Mouse (Mus musculus): ENCODE measurements at regions not wholly inside any gene's neighbourhood (a gene's known extent, or its start where the extent isn't known, plus 50 kb on each side); places are given as distances from the start of the nearest gene placed in this dataset.

- Histone ChIP-seq H3K27me3 (replicated peaks; ENCODE audit: control insufficient read depth, insufficient read depth, low read length) (no peaks in the 10 kb centered on the region), H3K36me3 (ENCODE audit: control insufficient read depth, insufficient read depth, low read length) (no peaks in the 10 kb centered on the region), H3K27ac (ENCODE audit: insufficient read depth, low read depth, low read length) (no peak overlapping the region), H3K4me3 (ENCODE audit: insufficient read depth, low read depth, low read length) (no peak overlapping the region), H3K4me1 (ENCODE audit: control insufficient read depth, insufficient read depth, low read length) (no peaks in the 10 kb centered on the region)
- WGBS: 94% methylated on average over 5 of the region's 5 CpGs
- DNase-seq: no peak
- 0 out of 2 replicates have a peak, but pooled peaks have one; percentile 11 for TF ChIP-seq CTCF (conservative IDR thresholded peaks at IDR 0.05; ENCODE audit: insufficient read depth, insufficient read length, low read depth, low read length)
- no peak for TF ChIP-seq POLR2A (IDR thresholded peaks at IDR 0.05; ENCODE audit: low read depth, low read length)
Observed at GRCm38 (mm10) chr4:148352690-148353089, 64.9 kb upstream of the Disp3 start.

GRCm38 (mm10) chr4:148341531-148342157 lies 53.9 kb upstream of the Disp3 start:
- Histone ChIP-seq H3K27ac (ENCODE audit: insufficient read depth, low read depth, low read length) (no peak overlapping the region), H3K36me3 (ENCODE audit: control insufficient read depth, insufficient read depth, low read length) (no peaks in the 10 kb centered on the region), H3K4me3 (ENCODE audit: insufficient read depth, low read depth, low read length) (no peak overlapping the region), H3K27me3 (replicated peaks; ENCODE audit: control insufficient read depth, insufficient read depth, low read length) (no peaks in the 10 kb centered on the region), H3K4me1 (ENCODE audit: control insufficient read depth, insufficient read depth, low read length) (no peaks in the 10 kb centered on the region)
- no peak for DNase-seq
- TF ChIP-seq POLR2A (IDR thresholded peaks at IDR 0.05; ENCODE audit: low read depth, low read length): no peak
- no peak for TF ChIP-seq CTCF (conservative IDR thresholded peaks at IDR 0.05; ENCODE audit: insufficient read depth, insufficient read length, low read depth, low read length)
- 75% methylated on average over 8 of the region's 8 CpGs for WGBS

DNA sequence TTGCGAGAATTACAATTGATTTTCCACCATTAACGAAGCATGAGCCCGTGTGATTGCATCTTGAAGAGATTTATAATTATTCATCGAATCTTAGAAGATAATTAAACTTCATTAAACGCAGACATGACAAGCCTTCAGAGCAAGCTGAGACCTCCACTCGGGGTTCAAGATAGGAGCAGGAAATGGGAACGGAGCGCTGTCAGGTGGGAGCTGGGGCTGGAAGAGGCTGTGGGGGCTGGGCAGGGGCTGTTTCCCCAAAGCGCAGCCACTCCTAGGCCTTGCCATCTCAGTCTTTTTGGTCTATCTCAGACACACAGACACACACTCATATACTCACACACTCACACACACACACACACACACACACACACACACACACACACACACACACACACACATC lies 52.6 kb upstream of the Disp3 start:
- H3K27me3 ChIP-seq (replicated peaks; ENCODE audit: control insufficient read depth, insufficient read depth, low read length): no peaks in the 10 kb centered on the region
- no peak overlapping the region for H3K27ac ChIP-seq (ENCODE audit: insufficient read depth, low read depth, low read length)
- WGBS: 65% methylated on average over 9 of the region's 9 CpGs
- no peak for TF ChIP-seq CTCF (conservative IDR thresholded peaks at IDR 0.05; ENCODE audit: insufficient read depth, insufficient read length, low read depth, low read length)
- no peak for TF ChIP-seq POLR2A (IDR thresholded peaks at IDR 0.05; ENCODE audit: low read depth, low read length)
- no peak overlapping the region for H3K4me3 ChIP-seq (ENCODE audit: insufficient read depth, low read depth, low read length)
- no peak for DNase-seq
- H3K4me1 ChIP-seq (ENCODE audit: control insufficient read depth, insufficient read depth, low read length): no peaks in the 10 kb centered on the region
- H3K36me3 ChIP-seq (ENCODE audit: control insufficient read depth, insufficient read depth, low read length): no peaks in the 10 kb centered on the region

- no peak for DNase-seq
- no peaks in the 10 kb centered on the region for H3K27me3 ChIP-seq (replicated peaks; ENCODE audit: control insufficient read depth, insufficient read depth, low read length)
- WGBS: 53% methylated on average over 13 of the region's 13 CpGs
- no peak overlapping the region for H3K4me3 ChIP-seq (ENCODE audit: insufficient read depth, low read depth, low read length)
- TF ChIP-seq POLR2A (IDR thresholded peaks at IDR 0.05; ENCODE audit: low read depth, low read length): no peak
- TF ChIP-seq CTCF (conservative IDR thresholded peaks at IDR 0.05; ENCODE audit: insufficient read depth, insufficient read length, low read depth, low read length): no peak
- H3K4me1 ChIP-seq (ENCODE audit: control insufficient read depth, insufficient read depth, low read length): no peaks in the 10 kb centered on the region
- H3K36me3 ChIP-seq (ENCODE audit: control insufficient read depth, insufficient read depth, low read length): no peaks in the 10 kb centered on the region
- H3K27ac ChIP-seq (ENCODE audit: insufficient read depth, low read depth, low read length): no peak overlapping the region
Observed at GRCm38 (mm10) chr4:148337890-148338880, 50.4 kb upstream of the Disp3 start.

All from kidney, adult 2 months (tissue).